Mouse (Mus musculus) stomach, postnatal 0 days (tissue): ENCODE measurements around the gene Rras2.

Source experiments
- CTCF ChIP-seq: IDR thresholded peaks from 2 replicates; pipeline ENCODE4 v1.5.1; 2016; ENCODE audit warnings: antibody characterized with exemption, low read depth, mild to moderate bottlenecking, moderate library complexity
- EP300 ChIP-seq: optimal IDR thresholded peaks from 2 replicates; pipeline ENCODE3; 2016; ENCODE audit warnings: antibody characterized with exemption

DNA sequence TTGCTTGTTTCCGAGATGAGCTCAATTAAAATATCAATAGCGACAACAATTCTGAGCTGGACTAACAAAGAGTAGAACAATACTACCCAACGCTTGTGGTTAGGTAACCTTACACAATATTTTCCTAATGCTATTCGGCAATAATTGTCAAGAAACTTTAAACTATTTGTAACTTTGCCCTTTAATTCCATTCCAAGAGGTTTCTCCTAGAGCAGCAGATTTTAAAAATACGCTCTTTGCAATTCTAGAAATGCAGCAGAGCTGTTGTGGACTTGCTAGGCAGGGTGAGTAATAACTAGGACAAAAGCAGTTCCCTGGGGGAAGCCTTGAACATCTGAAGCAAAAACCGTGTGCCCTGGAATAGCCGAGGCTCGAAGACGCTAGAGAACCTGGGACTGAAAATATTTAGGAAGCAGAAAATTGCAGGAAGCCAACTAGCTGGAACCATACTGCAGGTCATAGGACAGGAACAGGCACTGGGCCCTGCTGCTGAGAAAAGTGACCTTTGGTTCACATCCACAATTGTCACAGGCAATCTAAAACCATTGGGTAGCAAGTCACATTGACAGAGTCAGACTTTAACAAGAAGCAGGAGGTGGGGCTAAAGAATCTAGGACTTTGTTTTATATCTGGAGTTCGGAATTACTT lies 24.7 kb upstream of the Rras2 start:
- TF ChIP-seq CTCF (no peak), EP300 (no peak)
